Mouse (Mus musculus): ENCODE measurements around the gene Cacna1e.

- no peak for TF ChIP-seq CTCF (IDR thresholded peaks at IDR 0.05; ENCODE audit: low read depth)
- no peak for TF ChIP-seq EP300 (IDR thresholded peaks at IDR 0.05; ENCODE audit: low read depth)
Measured at GRCm38 (mm10) chr1:154615759-154616158, 268.5 kb downstream of the Cacna1e start.

Measured in liver, embryonic 14.5 days (tissue).